27 mouse cellular contexts compared by ENCODE assay signal in genomic region chr13:96457566-96457965, GRCm38 (mm10). TPM values are rescaled to one million over a fixed set of nuclear protein-coding genes. Genes with fewer than 3 reads are reported as not detected.
DNase-seq lines count a peak whose midpoint lies in the region; ATAC-seq and TF ChIP-seq lines count a peak whose summit lies in the region.
"Had no signal": no experiment of that assay in that cellular context is flagged by ENCODE, and none has a peak within 500 bp of the region (broad histone marks: within the 10 kb centered on the region; RNA-seq: fewer than 3 reads in every experiment).

No protein-coding gene starts in this region.

- DNase-seq in heart, adult 11 months, result peak; percentile 46
- peak; percentile 52 for DNase-seq in MEL (ENCODE audit: low read depth, low spot score)
- no peak for DNase-seq in embryonic facial prominence, embryonic 14.5 days (ENCODE audit: low spot score)
- DNase-seq in midbrain, embryonic 10.5 days (ENCODE audit: low spot score), result no peak
- no peak for DNase-seq in lung, postnatal 0 days (ENCODE audit: low spot score)
- DNase-seq: adrenal gland, adult 8-10 months; adrenal gland, postnatal 14 days; adrenal gland, postnatal 36 days; cerebellum, adult 11-12 months; cerebellum, adult 2 months; cerebellum, adult 9-10 months; cerebellum, postnatal 10 days; cerebellum, postnatal 25 days had no signal

- H3K27me3 ChIP-seq in heart, embryonic 11.5 days (ENCODE audit: control insufficient read depth, insufficient read depth, low read length), result no peaks in the 10 kb centered on the region
- H3K27me3 ChIP-seq in MEL (ENCODE audit: control insufficient read depth in 1 of 2, insufficient read depth in 2 of 2, low read length in 2 of 2), result no peaks in the 10 kb centered on the region
- H3K27me3 ChIP-seq in embryonic facial prominence, embryonic 14.5 days (replicated peaks; ENCODE audit: control insufficient read depth, insufficient read depth, low read length), result no peaks in the 10 kb centered on the region
- H3K27me3 ChIP-seq in midbrain, embryonic 10.5 days (ENCODE audit: low read depth, poor library complexity, severe bottlenecking), result no peaks in the 10 kb centered on the region
- no peaks in the 10 kb centered on the region for H3K27me3 ChIP-seq in lung, postnatal 0 days (replicated peaks; ENCODE audit: insufficient read depth, low read length)
- H3K27me3 ChIP-seq: embryonic facial prominence, embryonic 12.5 days; forebrain, embryonic 13.5 days; forebrain, embryonic 15.5 days; Patski had no signal

- no peaks in the 10 kb centered on the region for H3K79me2 ChIP-seq in MEL (ENCODE audit: control insufficient read depth, insufficient read depth, low read length, poor library complexity)

- no peak overlapping the region for H3K4me2 ChIP-seq in heart, embryonic 11.5 days
- H3K4me2 ChIP-seq in embryonic facial prominence, embryonic 14.5 days (ENCODE audit: low read depth, low read length), result no peak overlapping the region
- H3K4me2 ChIP-seq in lung, postnatal 0 days (replicated peaks; ENCODE audit: low read depth, low read length), result no peak overlapping the region
- H3K4me2 ChIP-seq: embryonic facial prominence, embryonic 12.5 days; forebrain, embryonic 13.5 days; forebrain, embryonic 15.5 days had no signal

- no peak for TF ChIP-seq POLR2A in MEL (IDR thresholded peaks at IDR 0.05; ENCODE audit: control insufficient read depth in 1 of 2, insufficient read depth in 1 of 2, low read depth in 1 of 2, low read length in 2 of 2, poor library complexity in 1 of 2)
- no peak for TF ChIP-seq POLR2A in embryonic fibroblast, embryonic 13.5 days (IDR thresholded peaks at IDR 0.05; ENCODE audit: low read depth, low read length)

- no peak for TF ChIP-seq RAD21 in MEL (IDR thresholded peaks at IDR 0.05; ENCODE audit: low read depth, low read length)

- H3K4me3 ChIP-seq in heart, embryonic 11.5 days (ENCODE audit: low read depth, low read length), result no peak overlapping the region
- H3K4me3 ChIP-seq in MEL (ENCODE audit: control insufficient read depth in 1 of 2, insufficient read depth in 1 of 2, low read depth in 2 of 2, low read length in 2 of 2), result peak overlapping the region; percentile 20 to 37
- H3K4me3 ChIP-seq in embryonic facial prominence, embryonic 14.5 days (ENCODE audit: low read depth, low read length), result no peak overlapping the region
- H3K4me3 ChIP-seq in embryonic fibroblast, embryonic 13.5 days (ENCODE audit: insufficient read depth, low read length), result no peak overlapping the region
- H3K4me3 ChIP-seq in midbrain, embryonic 10.5 days, result no peak overlapping the region
- H3K4me3 ChIP-seq in lung, postnatal 0 days (ENCODE audit: low read depth, low read length), result no peak overlapping the region
- H3K4me3 ChIP-seq: embryonic facial prominence, embryonic 12.5 days; forebrain, embryonic 13.5 days; forebrain, embryonic 15.5 days had no signal

- no peaks in the 10 kb centered on the region for H3K4me1 ChIP-seq in heart, embryonic 11.5 days (ENCODE audit: control insufficient read depth, insufficient read depth, low read length)
- H3K4me1 ChIP-seq in MEL (ENCODE audit: control insufficient read depth in 1 of 2, insufficient read depth in 2 of 2, low read length in 2 of 2), result peaks cover 7 to 26% of the 10 kb centered on the region in 2 experiments
- H3K4me1 ChIP-seq in embryonic facial prominence, embryonic 14.5 days (ENCODE audit: control insufficient read depth, insufficient read depth, low read length), result peaks cover 8% of the 10 kb centered on the region; the same call in 1 of the 2 replicates
- H3K4me1 ChIP-seq in embryonic fibroblast, embryonic 13.5 days (ENCODE audit: control insufficient read depth, insufficient read depth, low read length), result 0 out of 2 replicates have a peak, but pooled peaks cover 2% of the 10 kb centered on the region
- no peaks in the 10 kb centered on the region for H3K4me1 ChIP-seq in midbrain, embryonic 10.5 days
- H3K4me1 ChIP-seq in lung, postnatal 0 days (ENCODE audit: insufficient read depth, low read depth, low read length), result no peaks in the 10 kb centered on the region
- H3K4me1 ChIP-seq: embryonic facial prominence, embryonic 12.5 days; forebrain, embryonic 13.5 days; forebrain, embryonic 15.5 days had no signal

- TF ChIP-seq EP300 in MEL (IDR thresholded peaks at IDR 0.05; ENCODE audit: low read depth in 1 of 2, low read length in 2 of 2), result no peak; a peak in 1 of 4 replicates
- no peak for TF ChIP-seq EP300 in lung, postnatal 0 days (IDR thresholded peaks at IDR 0.05)

- no peak for ATAC-seq in heart, embryonic 11.5 days (replicated peaks; ENCODE audit: insufficient number of reproducible peaks, low FRiP score, low TSS enrichment)
- no peak for ATAC-seq in embryonic facial prominence, embryonic 14.5 days (ENCODE audit: low read depth)
- ATAC-seq in monocyte, adult 5-6 weeks (replicated peaks; ENCODE audit: insufficient number of reproducible peaks, low FRiP score, low TSS enrichment, poor library complexity, severe bottlenecking), result no peak
- no peak for ATAC-seq in lung, postnatal 0 days
- ATAC-seq: activated CD4-positive, CD25-positive, alpha-beta regulatory T cell, adult 4 months; forebrain, embryonic 13.5 days; forebrain, embryonic 15.5 days; Patski had no signal

- no peak overlapping the region for H3K27ac ChIP-seq in heart, embryonic 11.5 days (ENCODE audit: low read depth, low read length)
- peak overlapping the region; percentile 23; the same call in 1 of the 2 replicates for H3K27ac ChIP-seq in MEL (ENCODE audit: control insufficient read depth, low read depth, low read length)
- H3K27ac ChIP-seq in embryonic facial prominence, embryonic 14.5 days (replicated peaks; ENCODE audit: low read depth, low read length), result peak overlapping the region; percentile 30; the same call in 1 of the 2 replicates
- H3K27ac ChIP-seq in embryonic fibroblast, embryonic 13.5 days (ENCODE audit: insufficient read depth, low read length), result peak overlapping the region; percentile 34
- no peak overlapping the region for H3K27ac ChIP-seq in midbrain, embryonic 10.5 days (replicated peaks)
- H3K27ac ChIP-seq in lung, postnatal 0 days (ENCODE audit: low read length), result no peak overlapping the region
- H3K27ac ChIP-seq: embryonic facial prominence, embryonic 12.5 days; forebrain, embryonic 13.5 days; forebrain, embryonic 15.5 days had no signal

- no peaks in the 10 kb centered on the region for H3K9me3 ChIP-seq in heart, embryonic 11.5 days (replicated peaks; ENCODE audit: control insufficient read depth, low read length)
- no peaks in the 10 kb centered on the region for H3K9me3 ChIP-seq in MEL (replicated peaks; ENCODE audit: insufficient read depth, low read length)
- H3K9me3 ChIP-seq in embryonic facial prominence, embryonic 14.5 days (ENCODE audit: control insufficient read depth, low read length), result no peaks in the 10 kb centered on the region
- no peaks in the 10 kb centered on the region for H3K9me3 ChIP-seq in midbrain, embryonic 10.5 days (replicated peaks)
- H3K9me3 ChIP-seq in lung, postnatal 0 days (ENCODE audit: low read length), result no peaks in the 10 kb centered on the region
- H3K9me3 ChIP-seq: embryonic facial prominence, embryonic 12.5 days; forebrain, embryonic 13.5 days; forebrain, embryonic 15.5 days had no signal

- no peak overlapping the region for H3K9ac ChIP-seq in heart, embryonic 11.5 days (ENCODE audit: low read depth, low read length)
- no peak overlapping the region for H3K9ac ChIP-seq in MEL (ENCODE audit: control insufficient read depth, low read depth, low read length, poor library complexity, severe bottlenecking)
- no peak overlapping the region for H3K9ac ChIP-seq in embryonic facial prominence, embryonic 14.5 days (ENCODE audit: low read depth, low read length)
- no peak overlapping the region for H3K9ac ChIP-seq in lung, postnatal 0 days (replicated peaks; ENCODE audit: low read depth)
- H3K9ac ChIP-seq: embryonic facial prominence, embryonic 12.5 days; forebrain, embryonic 13.5 days; forebrain, embryonic 15.5 days; forebrain, postnatal 0 days had no signal

- TF ChIP-seq CTCF in MEL (IDR thresholded peaks at IDR 0.05 in 2 of 3, conservative IDR thresholded peaks at IDR 0.05 in 1 of 3; ENCODE audit: control insufficient read depth in 1 of 3, insufficient read depth in 1 of 3, low read depth in 2 of 3, low read length in 3 of 3, poor library complexity in 1 of 3, severe bottlenecking in 1 of 3), result no peak
- no peak for TF ChIP-seq CTCF in embryonic fibroblast, embryonic 13.5 days (IDR thresholded peaks at IDR 0.05; ENCODE audit: borderline replicate concordance, insufficient read depth, low read length)
- TF ChIP-seq CTCF in lung, postnatal 0 days (IDR thresholded peaks at IDR 0.05), result no peak

- WGBS in heart, embryonic 11.5 days (ENCODE audit: insufficient replicate concordance), result 83% methylated on average over 5 of the region's 5 CpGs
- 92% methylated on average over 5 of the region's 5 CpGs for WGBS in embryonic facial prominence, embryonic 14.5 days
- WGBS in midbrain, embryonic 10.5 days, result 95% methylated on average over 5 of the region's 5 CpGs
- WGBS in lung, postnatal 0 days, result 96% methylated on average over 5 of the region's 5 CpGs

- H3K36me3 ChIP-seq in heart, embryonic 11.5 days (ENCODE audit: control insufficient read depth, insufficient read depth, low read length), result no peaks in the 10 kb centered on the region
- H3K36me3 ChIP-seq in MEL (ENCODE audit: control insufficient read depth in 1 of 2, insufficient read depth in 2 of 2, low read length in 2 of 2), result peaks cover 0 to 19% of the 10 kb centered on the region in 2 experiments; a peak in 2 of 4 replicates
- no peaks in the 10 kb centered on the region for H3K36me3 ChIP-seq in embryonic facial prominence, embryonic 14.5 days (ENCODE audit: control insufficient read depth, insufficient read depth, low read length)
- H3K36me3 ChIP-seq in midbrain, embryonic 10.5 days, result no peaks in the 10 kb centered on the region
- H3K36me3 ChIP-seq in lung, postnatal 0 days (ENCODE audit: insufficient read depth, low read length), result no peaks in the 10 kb centered on the region
- H3K36me3 ChIP-seq: embryonic facial prominence, embryonic 12.5 days; forebrain, embryonic 15.5 days had no signal

RNA-seq across cellular contexts. Expression of gene Ankdd1b, which starts 13.4 kb away (rescaled TPM):
- 0.30 and 0.31 TPM in 2 replicates for polyA plus RNA-seq in heart, embryonic 11.5 days (2014; fragmentation: Nextera tagmentation; extraction: Ambion mirVana)
- total RNA-seq in MEL (2012; rRNA removed), result 0.03 and 0.12 TPM in 2 replicates
- not detected for polyA plus RNA-seq in MEL (2012; ENCODE audit: insufficient read depth in 1 of 2, insufficient read length in 2 of 2, low read depth in 1 of 2, low replicate concordance in 2 of 2, missing spikeins in 1 of 2)
- polyA plus RNA-seq in embryonic facial prominence, embryonic 14.5 days (2014; fragmentation: Nextera tagmentation; extraction: Ambion mirVana), result 0.15 and 0.20 TPM in 2 replicates
- not detected in 2 replicates for polyA plus RNA-seq in embryonic fibroblast, embryonic 13.5 days (2011; ENCODE audit: insufficient read length, low read depth, missing spikeins)
- not detected in 2 replicates for polyA plus RNA-seq in midbrain, embryonic 10.5 days (2016; fragmentation: Nextera tagmentation; extraction: Ambion mirVana)
- total RNA-seq in monocyte, adult 5-6 weeks (2017), result 0.19 TPM in 1 of 3 replicates, not detected in the others
- polyA plus RNA-seq in lung, postnatal 0 days (2015; fragmentation: Nextera tagmentation; extraction: Ambion mirVana), result 0.19 and 0.24 TPM in 2 replicates
- total RNA-seq: forebrain, postnatal 0 days had no signal
- polyA plus RNA-seq: activated CD4-positive, CD25-positive, alpha-beta regulatory T cell, adult 4 months; C2C12; forebrain, embryonic 11.5 days; forebrain, embryonic 13.5 days; forebrain, embryonic 15.5 days; forebrain, postnatal 0 days had no signal

RNA-seq across cellular contexts. Expression of gene Gm17622, which starts 33.0 kb away (rescaled TPM):
- polyA plus RNA-seq in heart, embryonic 11.5 days (2014; fragmentation: Nextera tagmentation; extraction: Ambion mirVana), result not detected in 2 replicates
- total RNA-seq in MEL (2012; rRNA removed), result not detected in 2 replicates
- polyA plus RNA-seq in MEL (2012; ENCODE audit: insufficient read depth in 1 of 2, insufficient read length in 2 of 2, low read depth in 1 of 2, low replicate concordance in 2 of 2, missing spikeins in 1 of 2), result not detected
- polyA plus RNA-seq in embryonic facial prominence, embryonic 14.5 days (2014; fragmentation: Nextera tagmentation; extraction: Ambion mirVana), result not detected in 2 replicates
- polyA plus RNA-seq in embryonic fibroblast, embryonic 13.5 days (2011; ENCODE audit: insufficient read length, low read depth, missing spikeins), result not detected in 2 replicates
- polyA plus RNA-seq in midbrain, embryonic 10.5 days (2016; fragmentation: Nextera tagmentation; extraction: Ambion mirVana), result not detected in 2 replicates
- not detected in 3 replicates for total RNA-seq in monocyte, adult 5-6 weeks (2017)
- polyA plus RNA-seq in lung, postnatal 0 days (2015; fragmentation: Nextera tagmentation; extraction: Ambion mirVana), result not detected in 2 replicates
- total RNA-seq: adrenal gland, adult 18-20 months; adrenal gland, adult 8-10 months; adrenal gland, postnatal 14 days; adrenal gland, postnatal 36 days; ES-E14; forebrain, postnatal 0 days had no signal
- polyA plus RNA-seq: activated CD4-positive, CD25-positive, alpha-beta regulatory T cell, adult 4 months; C2C12; cerebellum, adult 2 months; cortical plate, adult 2 months; embryonic facial prominence, embryonic 12.5 days; forebrain, embryonic 11.5 days; forebrain, embryonic 13.5 days; forebrain, embryonic 15.5 days; forebrain, postnatal 0 days; Patski had no signal

Comparison
In these comparisons a context has a peak if more than half of its experiments do, and no peak if none do; other contexts are left out.
1. DNase-seq: peak in heart, adult 11 months (single experiment) and MEL (single experiment); none in embryonic facial prominence, embryonic 14.5 days (single experiment), midbrain, embryonic 10.5 days (single experiment) and lung, postnatal 0 days (single experiment).
2. H3K27ac ChIP-seq: peak in MEL (single experiment), embryonic facial prominence, embryonic 14.5 days (single experiment) and embryonic fibroblast, embryonic 13.5 days (single experiment); none in heart, embryonic 11.5 days (single experiment), midbrain, embryonic 10.5 days (single experiment) and lung, postnatal 0 days (single experiment).
3. H3K4me3 ChIP-seq: peak in MEL (2 of 2); none in heart, embryonic 11.5 days (single experiment), embryonic facial prominence, embryonic 14.5 days (single experiment), embryonic fibroblast, embryonic 13.5 days (single experiment), midbrain, embryonic 10.5 days (single experiment) and lung, postnatal 0 days (single experiment).